Comparison of ENCODE assay signal across 19 mouse cellular contexts in genomic region chr7:98786792-98787612, GRCm38 (mm10). TPM values are rescaled to one million over a fixed set of nuclear protein-coding genes. Genes with fewer than 3 reads are reported as not detected.
DNase-seq lines count a peak whose midpoint lies in the region; ATAC-seq and TF ChIP-seq lines count a peak whose summit lies in the region.
"Had no signal": no experiment of that assay in that cellular context is flagged by ENCODE, and none has a peak within 500 bp of the region (broad histone marks: within the 10 kb centered on the region; RNA-seq: fewer than 3 reads in every experiment).

No protein-coding gene starts in this region.

- no peak overlapping the region for H3K27ac ChIP-seq in kidney, adult 2 months (ENCODE audit: insufficient read depth, low read depth, low read length)
- H3K27ac ChIP-seq in embryonic facial prominence, embryonic 12.5 days: peak overlapping the region; percentile 52; the same call in 1 of the 2 replicates
- H3K27ac ChIP-seq: hindbrain, embryonic 12.5 days; liver, embryonic 15.5 days had no signal

- TF ChIP-seq CTCF in kidney, adult 2 months (conservative IDR thresholded peaks at IDR 0.05; ENCODE audit: insufficient read depth, insufficient read length, low read depth, low read length): no peak

- no peak for TF ChIP-seq POLR2A in kidney, adult 2 months (IDR thresholded peaks at IDR 0.05; ENCODE audit: low read depth, low read length)

- no peaks in the 10 kb centered on the region for H3K9me3 ChIP-seq in embryonic facial prominence, embryonic 12.5 days
- H3K9me3 ChIP-seq: G1E; hindbrain, embryonic 12.5 days; liver, embryonic 15.5 days had no signal

- no peaks in the 10 kb centered on the region for H3K27me3 ChIP-seq in kidney, adult 2 months (replicated peaks; ENCODE audit: control insufficient read depth, insufficient read depth, low read length)
- H3K27me3 ChIP-seq in embryonic facial prominence, embryonic 12.5 days: no peaks in the 10 kb centered on the region
- H3K27me3 ChIP-seq: hindbrain, embryonic 12.5 days had no signal

- no peak overlapping the region for H3K4me3 ChIP-seq in kidney, adult 2 months (ENCODE audit: insufficient read depth, low read depth, low read length)
- H3K4me3 ChIP-seq in embryonic facial prominence, embryonic 12.5 days: no peak overlapping the region
- H3K4me3 ChIP-seq: erythroblast, embryonic 14.5 days; gastrocnemius, adult 2 months; hindbrain, embryonic 12.5 days; liver, embryonic 15.5 days had no signal

- H3K4me1 ChIP-seq in kidney, adult 2 months (ENCODE audit: control insufficient read depth, insufficient read depth, low read length): peaks cover 3% of the 10 kb centered on the region; the same call in 1 of the 2 replicates
- H3K4me1 ChIP-seq in embryonic facial prominence, embryonic 12.5 days: peaks cover 26% of the 10 kb centered on the region

- H3K9ac ChIP-seq in embryonic facial prominence, embryonic 12.5 days: no peak overlapping the region
- H3K9ac ChIP-seq: hindbrain, embryonic 12.5 days; liver, embryonic 15.5 days had no signal

- DNase-seq in kidney, adult 2 months: peak; percentile 15
- DNase-seq in kidney, adult 9 months: no peak
- peak; percentile 57 for DNase-seq in lung, postnatal 36 days
- DNase-seq in lung, postnatal 25 days (ENCODE audit: low spot score): no peak
- peak; percentile 29 for DNase-seq in yolk sac, embryonic 10.5 days (ENCODE audit: low spot score)
- DNase-seq in ovary, postnatal 36 days (ENCODE audit: low spot score): no peak
- DNase-seq: adrenal gland, postnatal 10 days; cerebellum, adult 8-10 months; gastrocnemius, adult 2 months; layer of hippocampus, postnatal 36 days; left cerebral cortex, postnatal 4 days; right cerebral cortex, postnatal 4 days; thymus, adult 2 months had no signal

- H3K36me3 ChIP-seq in kidney, adult 2 months (ENCODE audit: control insufficient read depth, insufficient read depth, low read length): no peaks in the 10 kb centered on the region
- H3K36me3 ChIP-seq in embryonic facial prominence, embryonic 12.5 days: no peaks in the 10 kb centered on the region
- H3K36me3 ChIP-seq: G1E; hindbrain, embryonic 12.5 days; liver, embryonic 15.5 days had no signal

- WGBS in kidney, adult 2 months: 33% methylated on average over 11 of the region's 11 CpGs
- 49% methylated on average over 11 of the region's 11 CpGs for WGBS in embryonic facial prominence, embryonic 12.5 days

- H3K4me2 ChIP-seq in embryonic facial prominence, embryonic 12.5 days (replicated peaks): no peak overlapping the region
- H3K4me2 ChIP-seq: hindbrain, embryonic 12.5 days; liver, embryonic 15.5 days had no signal

- ATAC-seq in embryonic facial prominence, embryonic 12.5 days (ENCODE audit: insufficient number of reproducible peaks, insufficient read depth, low FRiP score, low TSS enrichment): no peak
- ATAC-seq: forebrain, embryonic 16.5 days had no signal

RNA-seq across cellular contexts. Expression of gene Wnt11, which starts 47.9 kb away (rescaled TPM):
- polyA plus RNA-seq in kidney, adult 2 months (2012; rRNA removed): 8.1 and 10.1 TPM in 2 replicates
- polyA plus RNA-seq in embryonic facial prominence, embryonic 12.5 days (2016; fragmentation: Nextera tagmentation; extraction: Ambion mirVana): 24.3 and 25.7 TPM in 2 replicates
- polyA plus RNA-seq: erythroblast, embryonic 14.5 days; G1E had no signal

Comparison
In these comparisons a context has a peak if more than half of its experiments do, and no peak if none do; other contexts are left out.
1. DNase-seq: peak in kidney, adult 2 months (single experiment), lung, postnatal 36 days (single experiment) and yolk sac, embryonic 10.5 days (single experiment); none in kidney, adult 9 months (single experiment), lung, postnatal 25 days (single experiment) and ovary, postnatal 36 days (single experiment).